Mouse (Mus musculus) neural tube, embryonic 13.5 days (tissue): ENCODE measurements at regions not wholly inside any gene's neighbourhood (a gene's known extent, or its start where the extent isn't known, plus 50 kb on each side); places are given as distances from the start of the nearest gene placed in this dataset.
A peak's percentile ranks its signal among the peaks of the same experiment; 100 is the strongest.

ENCODE experiments used
- ATAC-seq: fragments of 200-750 bp; cut with Nextera tagmentation; 2 replicates; pipeline ENCODE4 v1.8.0; 2017; ENCODE audit warnings: low read depth, mild to moderate bottlenecking, moderate TSS enrichment, moderate library complexity
- H3K27ac ChIP-seq: fragments of 300-500 bp; sonication (generic); replicated peaks from 2 replicates; pipeline ENCODE4 v1.5.1; 2015; ENCODE audit warnings: moderate library complexity, mild to moderate bottlenecking, inconsistent platforms
- H3K27me3 ChIP-seq: fragments of 300-500 bp; sonication (generic); 2 replicates; pipeline ENCODE4 v1.6.1; 2015; ENCODE audit warnings: mild to moderate bottlenecking, inconsistent platforms
- H3K36me3 ChIP-seq: fragments of 300-500 bp; sonication (generic); 2 replicates; pipeline ENCODE4 v1.6.1; 2015; ENCODE audit warnings: mild to moderate bottlenecking, inconsistent platforms
- H3K4me1 ChIP-seq: fragments of 300-500 bp; sonication (generic); replicated peaks from 2 replicates; pipeline ENCODE4 v1.6.1; 2015; ENCODE audit warnings: inconsistent platforms
- H3K4me2 ChIP-seq: fragments of 300-500 bp; sonication (generic); 2 replicates; pipeline ENCODE4 v1.6.1; 2015; ENCODE audit warnings: inconsistent platforms, mild to moderate bottlenecking, moderate library complexity
- H3K4me3 ChIP-seq: fragments of 300-500 bp; sonication (generic); 2 replicates; pipeline ENCODE4 v1.5.1; 2015; ENCODE audit warnings: mild to moderate bottlenecking, inconsistent platforms
- H3K9ac ChIP-seq: fragments of 300-500 bp; sonication (generic); 2 replicates; pipeline ENCODE4 v1.6.1; 2015; ENCODE audit warnings: moderate library complexity, mild to moderate bottlenecking, inconsistent platforms
- H3K9me3 ChIP-seq: fragments of 300-500 bp; sonication (generic); 2 replicates; pipeline ENCODE4 v1.6.1; 2016; ENCODE audit warnings: inconsistent platforms
- WGBS: fragments of 180-500 bp; shearing (Covaris S2); methylation state at CpG from one replicate; pipeline ENCODE4 v1.1.7; 2015; 5-methylcytosine and 5-hydroxymethylcytosine counted together

GRCm38 (mm10) chr12:98014607-98015278 is 244.5 kb downstream of the Galc start:
- 42% methylated on average over 8 of the region's 8 CpGs for WGBS
- Histone ChIP-seq H3K4me3 (no peak overlapping the region), H3K9ac (no peak overlapping the region), H3K27ac (0 out of 2 replicates have a peak overlapping the region, but pooled peaks have one; percentile 11), H3K9me3 (no peaks in the 10 kb centered on the region), H3K4me1 (peaks cover 6% of the 10 kb centered on the region; the same call in 1 of the 2 replicates), H3K36me3 (no peaks in the 10 kb centered on the region), H3K27me3 (no peaks in the 10 kb centered on the region), H3K4me2 (no peak overlapping the region)
- ATAC-seq, result peak; percentile 61; the same call in 1 of the 2 replicates

GRCm38 (mm10) chr12:98009175-98009574 is 250.1 kb downstream of the Galc start:
- no peak overlapping the region for H3K9ac ChIP-seq
- ATAC-seq, result no peak
- H3K4me1 ChIP-seq, result no peaks in the 10 kb centered on the region
- H3K4me2 ChIP-seq, result no peak overlapping the region
- H3K9me3 ChIP-seq, result no peaks in the 10 kb centered on the region
- no peaks in the 10 kb centered on the region for H3K36me3 ChIP-seq
- no peak overlapping the region for H3K27ac ChIP-seq
- no peak overlapping the region for H3K4me3 ChIP-seq
- H3K27me3 ChIP-seq, result no peaks in the 10 kb centered on the region
- WGBS, result 79% methylated on average over 2 of the region's 2 CpGs

- 44% methylated on average over 5 of the region's 5 CpGs for WGBS
- Histone ChIP-seq H3K4me2 (no peak overlapping the region), H3K27ac (no peak overlapping the region), H3K4me3 (no peak overlapping the region), H3K36me3 (no peaks in the 10 kb centered on the region), H3K4me1 (no peaks in the 10 kb centered on the region), H3K9ac (no peak overlapping the region), H3K9me3 (no peaks in the 10 kb centered on the region), H3K27me3 (no peaks in the 10 kb centered on the region)
- no peak for ATAC-seq
These were observed 253.4 kb downstream of the Galc start for GRCm38 (mm10) chr12:98005671-98006469.

GRCm38 (mm10) chr12:98002217-98002616 is 257.0 kb downstream of the Galc start:
- H3K4me3 ChIP-seq, result no peak overlapping the region
- WGBS, result 82% methylated on average over 5 of the region's 5 CpGs
- no peaks in the 10 kb centered on the region for H3K36me3 ChIP-seq
- H3K4me2 ChIP-seq, result no peak overlapping the region
- H3K27ac ChIP-seq, result no peak overlapping the region
- no peak for ATAC-seq
- no peaks in the 10 kb centered on the region for H3K4me1 ChIP-seq
- no peaks in the 10 kb centered on the region for H3K9me3 ChIP-seq
- no peak overlapping the region for H3K9ac ChIP-seq
- no peaks in the 10 kb centered on the region for H3K27me3 ChIP-seq

- Histone ChIP-seq H3K36me3 (no peaks in the 10 kb centered on the region), H3K27me3 (no peaks in the 10 kb centered on the region), H3K4me3 (no peak overlapping the region), H3K27ac (no peak overlapping the region), H3K9me3 (no peaks in the 10 kb centered on the region), H3K4me2 (no peak overlapping the region), H3K9ac (no peak overlapping the region), H3K4me1 (no peaks in the 10 kb centered on the region)
- ATAC-seq, result no peak
- 55% methylated on average over 1 of the region's 1 CpGs for WGBS
These were observed 264.4 kb downstream of the Galc start for GRCm38 (mm10) chr12:97994884-97995283.

- no peak for ATAC-seq
- 82% methylated on average over 3 of the region's 3 CpGs for WGBS
- no peaks in the 10 kb centered on the region for H3K27me3 ChIP-seq
These were observed 265.3 kb downstream of the Galc start for GRCm38 (mm10) chr12:97993937-97994336.

GRCm38 (mm10) chr12:97983390-97983789 is 275.9 kb downstream of the Galc start:
- no peak for ATAC-seq
- Histone ChIP-seq H3K4me1 (no peaks in the 10 kb centered on the region), H3K36me3 (no peaks in the 10 kb centered on the region), H3K9ac (no peak overlapping the region), H3K4me2 (no peak overlapping the region), H3K9me3 (no peaks in the 10 kb centered on the region), H3K27me3 (no peaks in the 10 kb centered on the region), H3K27ac (no peak overlapping the region), H3K4me3 (no peak overlapping the region)
- WGBS, result 97% methylated on average over 1 of the region's 1 CpGs

More at GRCm38 (mm10) chr12:97993937-97994336, 265.3 kb downstream of the Galc start:
- H3K9me3 ChIP-seq, result no peaks in the 10 kb centered on the region
- no peaks in the 10 kb centered on the region for H3K4me1 ChIP-seq
- no peaks in the 10 kb centered on the region for H3K36me3 ChIP-seq
- no peak overlapping the region for H3K9ac ChIP-seq
- no peak overlapping the region for H3K27ac ChIP-seq
- H3K4me2 ChIP-seq, result no peak overlapping the region
- no peak overlapping the region for H3K4me3 ChIP-seq

- no peaks in the 10 kb centered on the region for H3K9me3 ChIP-seq
- peaks cover 4% of the 10 kb centered on the region; the same call in 1 of the 2 replicates for H3K4me1 ChIP-seq
- WGBS, result 81% methylated on average over 3 of the region's 3 CpGs
- no peaks in the 10 kb centered on the region for H3K36me3 ChIP-seq
- no peak overlapping the region for H3K4me2 ChIP-seq
- no peak overlapping the region for H3K27ac ChIP-seq
- no peak overlapping the region for H3K9ac ChIP-seq
- no peak for ATAC-seq
- no peak overlapping the region for H3K4me3 ChIP-seq
- H3K27me3 ChIP-seq, result no peaks in the 10 kb centered on the region
These were observed 280.6 kb downstream of the Galc start for GRCm38 (mm10) chr12:97978668-97979067.

GRCm38 (mm10) chr12:97978178-97978651 is 281.0 kb downstream of the Galc start:
- Histone ChIP-seq H3K27me3 (no peaks in the 10 kb centered on the region), H3K9ac (no peak overlapping the region), H3K4me2 (no peak overlapping the region), H3K9me3 (no peaks in the 10 kb centered on the region), H3K4me3 (no peak overlapping the region), H3K36me3 (no peaks in the 10 kb centered on the region), H3K4me1 (peaks cover 4% of the 10 kb centered on the region; the same call in 1 of the 2 replicates), H3K27ac (no peak overlapping the region)
- no peak for ATAC-seq
- WGBS, result 52% methylated on average over 8 of the region's 8 CpGs

GRCm38 (mm10) chr12:97977633-97978032 is 281.6 kb downstream of the Galc start:
- H3K9me3 ChIP-seq, result no peaks in the 10 kb centered on the region
- no peaks in the 10 kb centered on the region for H3K36me3 ChIP-seq
- H3K4me3 ChIP-seq, result no peak overlapping the region
- H3K27ac ChIP-seq, result no peak overlapping the region
- 66% methylated on average over 3 of the region's 3 CpGs for WGBS
- no peak overlapping the region for H3K9ac ChIP-seq
- H3K4me1 ChIP-seq, result peaks cover 4% of the 10 kb centered on the region; the same call in 1 of the 2 replicates
- no peak for ATAC-seq
- no peak overlapping the region for H3K4me2 ChIP-seq
- no peaks in the 10 kb centered on the region for H3K27me3 ChIP-seq

GRCm38 (mm10) chr12:97973909-97974510 is 285.2 kb downstream of the Galc start:
- Histone ChIP-seq H3K27ac (no peak overlapping the region), H3K36me3 (no peaks in the 10 kb centered on the region), H3K27me3 (no peaks in the 10 kb centered on the region), H3K9me3 (no peaks in the 10 kb centered on the region), H3K9ac (no peak overlapping the region), H3K4me1 (peaks cover 4% of the 10 kb centered on the region; the same call in 1 of the 2 replicates), H3K4me3 (no peak overlapping the region), H3K4me2 (no peak overlapping the region)
- ATAC-seq, result no peak
- 66% methylated on average over 10 of the region's 10 CpGs for WGBS

- Histone ChIP-seq H3K36me3 (no peaks in the 10 kb centered on the region), H3K27me3 (no peaks in the 10 kb centered on the region), H3K4me3 (no peak overlapping the region), H3K9ac (no peak overlapping the region), H3K4me1 (no peaks in the 10 kb centered on the region), H3K27ac (no peak overlapping the region), H3K4me2 (no peak overlapping the region), H3K9me3 (no peaks in the 10 kb centered on the region)
- no peak for ATAC-seq
- 66% methylated on average over 4 of the region's 4 CpGs for WGBS
These were observed 302.1 kb downstream of the Galc start for GRCm38 (mm10) chr12:97957201-97957600.
